Mouse (Mus musculus): ENCODE data around the gene Anks1b. TPM values are rescaled to one million over a fixed set of nuclear protein-coding genes. Genes with fewer than 3 reads are reported as not detected.

Gene Anks1b
- total RNA-seq, 2 experiments from 2014 or later, result 0.30 to 0.44 TPM

DNA sequence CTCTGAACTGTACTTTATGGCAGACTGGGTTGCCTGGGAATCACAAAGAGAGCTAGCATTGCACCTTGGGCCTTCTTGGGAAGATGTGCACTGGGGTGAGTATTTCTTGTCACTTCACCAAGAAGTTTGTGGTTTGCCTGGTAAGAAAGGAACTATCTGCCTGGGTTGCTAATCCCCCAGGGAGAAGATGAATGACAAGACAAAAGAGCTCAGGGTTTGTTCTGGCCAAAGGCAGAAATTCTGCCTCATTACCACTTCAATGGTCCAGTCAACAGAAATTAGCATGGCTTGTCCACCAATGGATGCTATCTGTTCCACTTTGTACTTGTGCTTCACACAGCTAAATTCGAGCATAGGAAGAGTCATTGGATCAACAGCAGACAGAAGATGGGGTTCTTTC is 658.5 kb downstream of the Anks1b start:
- intact Hi-C loops (cut with DNase I), result loop anchor here (10.0 kb wide), 1 partner anchor 133 kb away; no protein-coding TSS in a partner anchor
- DNase-seq, result no peak

DNA sequence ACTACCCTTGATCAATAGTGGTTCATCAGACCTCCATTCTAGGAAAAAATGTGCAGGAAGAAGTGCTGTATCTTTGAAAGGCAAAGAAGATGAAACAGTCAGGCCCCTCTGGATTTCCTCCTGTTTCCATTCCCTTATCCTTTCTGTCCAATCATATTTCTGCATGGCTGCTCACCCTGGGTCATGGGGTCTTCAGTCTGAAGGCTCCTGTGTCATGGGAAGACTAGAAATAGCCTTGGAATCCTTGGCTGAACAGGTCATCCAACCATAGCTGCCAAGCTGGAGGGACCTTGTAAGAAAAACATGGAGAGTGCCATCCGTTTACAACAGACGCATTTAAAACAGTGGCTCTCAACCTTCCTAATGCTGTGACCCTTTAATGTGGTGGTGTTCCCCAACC is 662.1 kb downstream of the Anks1b start:
- no peak for DNase-seq
- intact Hi-C loops (cut with DNase I), result loop anchor here (10.0 kb wide), 1 partner anchor 129 kb away; no protein-coding TSS in a partner anchor

DNA sequence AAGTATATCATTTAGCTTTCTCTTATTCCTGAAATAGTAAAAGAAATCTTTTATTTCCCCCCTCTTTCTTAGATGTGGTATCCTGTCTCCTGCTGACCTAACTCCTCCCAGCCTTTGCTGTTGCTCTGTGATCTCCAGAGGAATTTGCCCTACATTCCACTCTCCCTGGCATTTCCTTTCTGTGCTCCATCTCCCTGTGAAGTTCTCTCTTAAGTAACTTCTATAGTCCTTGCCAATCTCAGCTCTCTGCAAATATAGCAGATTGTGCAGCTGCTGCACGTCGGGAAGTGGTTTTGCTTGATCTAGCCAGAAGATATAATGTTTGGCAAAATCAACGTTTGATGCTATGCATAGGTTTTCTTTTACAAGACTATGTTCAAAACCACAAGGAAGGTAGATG is 673.3 kb downstream of the Anks1b start:
- intact Hi-C loops (cut with DNase I), result no loop called here
- no peak for DNase-seq

DNA sequence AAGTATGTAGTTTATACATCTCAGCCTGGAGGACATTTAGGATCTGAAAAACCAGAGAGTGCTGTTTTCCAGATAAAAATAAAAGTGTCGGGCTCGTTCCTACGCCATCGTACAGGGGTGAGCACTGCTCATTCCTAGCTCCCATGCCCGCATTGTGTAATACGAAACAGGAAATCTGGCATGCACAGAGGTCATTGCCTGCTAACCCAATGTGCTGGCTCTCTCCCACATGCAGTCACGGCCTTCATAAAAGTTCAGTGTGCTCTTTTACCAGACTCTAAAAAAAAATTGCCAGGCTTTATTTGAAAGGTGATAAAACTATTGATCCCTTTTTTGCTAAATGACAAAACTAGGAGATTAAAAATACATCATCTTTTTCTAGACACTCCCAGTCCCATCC is 689.6 kb downstream of the Anks1b start:
- DNase-seq, result no peak
- intact Hi-C loops (cut with DNase I), result no loop called here

DNA sequence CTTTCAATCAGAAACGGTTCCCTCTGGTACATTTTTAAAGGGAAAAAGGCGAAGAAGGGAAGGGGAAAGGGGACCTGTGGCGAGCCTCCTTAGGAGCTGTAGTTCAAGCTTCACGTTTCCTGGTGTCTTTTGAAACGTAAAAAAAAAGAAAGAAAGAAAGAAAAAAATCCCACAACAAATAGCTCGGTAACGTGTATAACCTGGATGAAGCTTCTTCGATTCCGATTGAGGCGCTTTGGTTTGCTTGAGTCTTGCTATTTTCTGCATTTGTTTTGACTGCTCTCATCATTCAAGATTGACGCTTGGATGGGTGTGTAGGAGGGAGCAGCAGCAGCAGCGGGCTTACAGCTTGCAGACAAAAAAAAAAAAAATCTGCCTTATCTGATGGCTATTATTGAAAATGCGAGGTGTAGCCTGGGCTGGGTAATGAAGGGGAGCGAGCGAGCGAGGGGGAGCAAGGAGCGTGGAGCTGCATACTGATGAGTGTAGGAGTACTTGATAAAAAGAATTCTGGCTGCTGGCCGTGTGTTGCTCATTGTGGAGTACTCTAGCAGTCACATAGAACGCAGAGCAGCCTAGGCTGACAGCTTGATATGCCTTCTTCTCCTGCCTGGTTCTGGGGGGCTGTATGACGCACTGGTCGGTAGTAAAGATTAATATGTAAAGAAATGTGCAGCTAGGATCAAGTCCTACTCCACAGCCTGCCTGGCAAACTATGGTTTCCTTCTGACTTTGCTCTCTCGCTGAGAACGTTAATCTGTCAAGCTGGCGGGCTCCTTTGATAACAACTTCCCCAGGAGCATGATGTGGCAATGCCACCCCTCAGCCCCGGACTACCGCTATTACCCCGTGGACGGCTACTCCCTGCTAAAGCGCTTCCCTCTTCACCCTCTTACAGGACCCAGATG is 703.1 kb downstream of the Anks1b start:
- DNase-seq, result no peak
- intact Hi-C loops (cut with DNase I), result no loop called here

DNA sequence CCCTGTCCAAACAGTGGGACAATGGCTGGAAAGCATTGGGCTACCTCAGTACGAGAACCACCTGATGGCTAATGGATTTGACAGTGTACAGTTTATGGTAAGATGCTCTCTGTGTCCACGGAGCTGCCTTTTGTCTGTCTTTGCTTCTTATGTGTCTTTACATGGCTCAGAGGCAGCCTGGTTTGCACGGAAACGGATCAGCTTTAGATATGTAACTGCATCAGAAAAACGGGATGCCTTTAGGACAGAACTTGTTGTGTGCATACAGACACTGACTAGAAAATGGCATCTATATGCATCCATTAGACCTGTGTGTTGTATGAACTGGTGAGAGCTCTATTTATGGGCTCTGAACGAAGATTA is 703.8 kb downstream of the Anks1b start:
- intact Hi-C loops (cut with DNase I), result no loop called here
- DNase-seq, result no peak

DNA sequence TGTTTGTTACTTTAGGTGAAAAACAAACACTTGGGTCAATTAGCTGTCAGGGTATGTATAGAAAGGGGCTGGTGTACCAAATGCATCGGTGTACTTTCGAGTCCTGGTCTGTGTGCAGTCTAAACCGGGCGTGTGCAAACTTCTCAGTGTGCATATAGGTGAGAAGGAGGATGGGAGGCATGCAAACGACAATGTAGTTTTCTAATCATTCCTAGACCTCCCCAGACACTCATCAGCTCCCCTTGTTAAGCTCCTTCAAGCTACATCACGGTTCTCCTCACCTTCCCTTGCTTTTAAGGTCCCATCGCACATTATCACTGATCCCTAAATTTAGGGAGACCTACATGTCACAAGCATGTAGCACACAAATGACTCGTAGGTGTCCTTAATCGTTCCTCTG is 704.5 kb downstream of the Anks1b start:
- intact Hi-C loops (cut with DNase I), result no loop called here
- DNase-seq, result no peak

DNA sequence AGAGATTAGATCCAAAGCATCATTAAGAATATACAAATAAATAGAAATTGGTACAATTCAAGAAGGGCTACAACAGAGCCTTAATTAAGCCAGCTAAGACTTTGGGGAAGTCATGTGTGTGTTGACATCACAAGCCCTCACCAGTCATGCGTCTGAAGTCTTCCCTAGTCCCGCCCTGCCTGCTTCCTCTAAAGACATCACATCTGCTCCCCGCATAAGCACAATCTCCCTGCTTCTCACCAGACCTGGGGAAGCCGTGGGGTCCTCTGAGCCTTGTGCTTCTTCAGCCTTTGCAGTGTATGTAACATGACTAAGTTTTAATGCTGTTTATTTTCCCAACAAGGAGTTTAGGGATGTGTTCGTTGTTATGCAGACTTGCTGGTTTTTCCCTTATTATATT is 706.7 kb downstream of the Anks1b start:
- intact Hi-C loops (cut with DNase I), result no loop called here
- DNase-seq, result no peak

DNA sequence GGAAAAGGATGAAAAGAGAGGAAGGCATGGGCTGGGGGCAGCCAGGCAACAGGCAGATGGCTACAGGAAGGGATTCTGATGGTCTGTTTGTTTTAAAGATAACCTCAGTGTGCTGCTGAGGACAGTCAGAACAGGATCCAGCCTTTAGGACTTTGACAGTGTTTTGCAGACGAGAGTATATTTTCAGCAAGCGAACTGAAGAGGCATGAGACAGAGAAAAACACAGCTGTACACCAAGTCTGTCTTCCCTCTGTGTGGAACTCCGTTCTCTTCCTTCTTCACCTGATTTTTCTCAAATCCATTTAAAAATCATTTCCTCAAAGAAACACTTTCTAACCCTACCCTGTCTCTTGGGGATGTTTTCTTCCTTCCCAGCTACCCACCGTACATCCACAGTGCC is 710.7 kb downstream of the Anks1b start:
- DNase-seq, result no peak
- intact Hi-C loops (cut with DNase I), result no loop called here

DNA sequence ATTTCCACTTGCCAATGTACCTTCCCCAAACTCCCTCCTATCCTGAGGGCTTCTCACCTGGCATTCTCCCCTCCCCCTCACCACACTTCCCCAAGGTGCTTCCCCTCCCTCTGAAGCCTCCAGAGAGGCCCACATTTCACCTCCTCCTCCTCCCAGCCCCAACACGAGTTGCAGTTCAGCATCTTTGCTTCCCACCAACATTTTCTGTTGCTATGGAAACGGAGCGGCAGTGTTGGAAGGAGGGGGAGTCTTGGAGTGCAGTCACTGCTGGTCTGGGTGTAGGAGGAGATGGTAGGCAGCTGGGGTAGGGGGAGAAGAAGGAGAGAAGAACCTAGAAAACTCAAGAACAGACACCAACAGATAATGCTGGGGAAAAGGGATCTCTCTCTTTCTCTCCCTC is 722.8 kb downstream of the Anks1b start:
- intact Hi-C loops (cut with DNase I), result no loop called here

DNA sequence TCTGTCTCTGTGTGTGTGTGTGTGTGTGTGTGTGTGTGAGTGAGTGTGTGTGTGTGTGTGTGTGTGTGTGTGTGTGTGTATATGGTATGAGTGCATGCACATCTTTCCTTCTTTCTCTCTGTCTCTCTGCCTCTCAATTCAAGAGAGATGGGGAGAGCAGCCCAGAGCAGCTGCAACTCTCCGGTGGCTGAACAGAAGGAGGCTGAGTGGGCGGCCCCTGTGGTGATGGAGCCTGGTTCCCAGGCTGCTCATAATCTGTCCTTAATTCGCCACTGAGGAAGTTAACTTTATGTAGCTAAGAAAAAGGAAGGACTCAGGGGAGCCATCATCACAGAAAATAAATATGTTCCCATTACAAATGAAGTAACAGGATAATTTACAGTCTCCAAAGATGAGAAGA is 723.3 kb downstream of the Anks1b start:
- intact Hi-C loops (cut with DNase I), result no loop called here
- DNase-seq, result no peak

More for the DNA sequence above, 722.8 kb downstream of the Anks1b start:
- DNase-seq, result no peak

DNA sequence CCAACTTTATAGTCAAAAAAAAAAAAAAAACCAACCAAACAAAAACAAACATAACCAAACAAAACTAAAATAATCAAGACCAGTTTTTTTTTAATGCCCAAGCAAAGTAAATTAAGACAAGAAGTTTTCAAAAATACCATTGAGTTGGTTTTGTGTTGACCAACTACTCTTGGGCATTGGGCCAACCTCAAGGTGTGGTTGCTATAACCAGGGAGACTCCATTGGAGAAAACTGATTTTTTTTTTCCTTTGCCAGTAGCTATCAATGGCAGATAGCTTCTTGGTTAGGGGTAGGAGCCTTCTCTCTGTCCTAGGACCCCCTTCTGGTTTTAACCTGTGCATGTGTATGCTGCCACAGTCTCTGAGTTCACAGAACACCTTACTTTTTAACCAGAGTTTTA is 725.8 kb downstream of the Anks1b start:
- intact Hi-C loops (cut with DNase I), result no loop called here
- no peak for DNase-seq

DNA sequence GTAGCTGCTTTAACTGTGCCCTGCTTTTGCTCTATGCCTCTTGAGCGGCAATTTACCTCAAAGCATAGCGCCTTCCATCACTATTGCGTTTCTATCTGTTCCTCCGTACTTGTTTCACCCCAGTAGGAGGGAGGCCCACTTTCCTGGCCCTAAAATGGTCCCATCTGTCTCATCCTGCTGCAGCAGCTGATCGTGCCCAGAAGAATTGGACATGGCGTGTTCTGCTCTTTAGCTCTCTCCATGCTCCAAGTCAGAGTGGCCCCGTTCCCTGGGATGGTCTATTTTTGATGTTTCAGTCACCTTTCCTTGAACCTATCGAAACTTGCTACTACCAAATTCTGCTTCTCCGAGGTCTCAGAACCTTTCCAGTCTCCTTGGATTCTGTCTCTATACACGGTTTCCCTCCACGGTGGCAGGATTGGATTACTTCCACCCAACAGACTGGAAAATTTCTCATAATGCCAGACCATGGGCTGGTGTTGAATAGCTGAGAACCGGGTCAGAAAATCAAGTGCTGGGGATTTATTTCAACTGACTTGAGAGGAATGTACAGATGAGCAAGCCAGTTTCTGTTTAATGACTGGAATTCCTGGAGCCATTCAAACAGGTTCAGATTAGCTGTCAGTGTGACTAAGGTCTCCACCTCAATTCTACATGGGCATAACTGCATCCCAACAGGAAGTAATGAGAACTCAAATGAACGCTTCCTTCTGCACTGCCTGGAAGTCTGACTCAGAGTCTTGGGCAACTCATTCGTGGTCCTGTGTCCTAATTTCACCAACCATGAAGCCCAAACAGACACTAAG is 726.6 kb downstream of the Anks1b start:
- no peak for DNase-seq
- intact Hi-C loops (cut with DNase I), result no loop called here

DNA sequence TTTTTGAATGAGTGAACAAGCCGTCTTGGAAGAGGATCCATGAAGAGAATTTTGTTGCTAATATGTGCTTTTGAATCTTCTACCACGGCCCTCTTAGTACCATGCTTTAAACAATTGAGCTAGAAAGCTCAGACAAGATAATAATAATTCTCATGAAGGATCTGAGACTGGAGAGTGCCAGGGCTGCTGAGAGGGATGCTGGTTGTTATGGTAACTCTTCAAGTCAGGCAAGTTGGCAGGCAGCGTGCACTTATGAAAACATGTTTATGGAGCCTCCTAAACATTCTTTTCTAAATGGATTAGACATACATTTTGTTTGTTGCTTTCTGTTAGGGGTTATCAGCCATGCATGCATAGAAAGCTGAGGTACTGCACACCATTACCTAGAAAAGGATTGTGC is 734.3 kb downstream of the Anks1b start:
- intact Hi-C loops (cut with DNase I), result no loop called here
- DNase-seq, result no peak

DNA sequence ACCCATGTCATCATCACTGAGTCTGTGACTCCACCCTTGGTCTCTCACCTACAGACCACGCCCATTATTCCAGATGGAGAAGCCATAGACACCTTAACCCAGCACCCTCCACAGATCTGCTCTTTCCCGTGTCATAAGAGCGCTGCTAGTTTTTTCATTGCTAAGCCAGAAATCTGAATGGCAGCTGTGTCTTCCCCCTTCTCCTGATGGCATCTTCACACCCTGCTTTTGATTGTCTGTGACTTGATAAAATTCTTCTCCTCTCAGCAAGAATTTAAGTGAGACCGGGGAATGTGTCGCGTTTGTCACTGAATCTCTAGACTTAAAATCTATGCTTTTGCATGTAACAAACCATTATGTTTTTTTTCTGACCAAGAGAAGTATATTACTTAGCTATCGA is 736.1 kb downstream of the Anks1b start:
- intact Hi-C loops (cut with DNase I), result no loop called here
- no peak for DNase-seq

DNA sequence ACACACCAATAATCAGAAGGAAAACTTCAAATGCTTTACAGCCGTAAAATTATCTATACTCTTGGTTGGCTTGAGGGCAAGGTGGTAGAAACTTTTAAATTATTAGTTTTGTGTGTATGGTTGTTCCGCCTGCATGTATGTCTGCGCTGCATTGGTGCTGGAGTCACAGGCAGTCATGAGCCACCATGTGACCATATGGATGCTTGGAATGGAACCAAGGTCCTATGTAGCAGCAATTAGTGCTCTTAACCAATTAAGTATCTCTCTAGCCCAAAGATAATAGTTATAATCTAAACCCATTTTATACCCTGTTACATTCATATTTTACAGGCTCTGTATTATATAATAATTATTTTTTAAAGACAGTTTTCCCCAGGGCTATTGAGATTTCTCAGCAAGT is 739.7 kb downstream of the Anks1b start:
- intact Hi-C loops (cut with DNase I), result no loop called here
- DNase-seq, result no peak

DNA sequence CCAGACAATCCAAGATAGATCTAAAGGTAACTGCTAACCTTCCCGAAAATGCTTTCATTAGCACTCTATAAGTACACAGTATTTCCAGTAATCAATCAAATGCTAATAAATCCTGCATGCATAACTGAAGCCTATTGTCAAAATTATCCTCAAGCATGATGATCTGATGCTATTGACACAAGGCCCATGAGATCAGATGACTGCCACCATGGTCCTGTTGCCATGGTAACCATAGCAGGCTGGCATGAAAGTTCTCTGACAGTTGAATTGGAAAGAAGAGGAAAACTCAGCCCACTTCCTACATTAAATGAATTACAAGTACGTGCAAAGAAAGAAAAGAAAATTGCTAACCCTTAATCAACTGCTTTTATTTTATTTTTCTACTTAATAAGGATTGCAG is 741.9 kb downstream of the Anks1b start:
- DNase-seq, result no peak
- intact Hi-C loops (cut with DNase I), result no loop called here

DNA sequence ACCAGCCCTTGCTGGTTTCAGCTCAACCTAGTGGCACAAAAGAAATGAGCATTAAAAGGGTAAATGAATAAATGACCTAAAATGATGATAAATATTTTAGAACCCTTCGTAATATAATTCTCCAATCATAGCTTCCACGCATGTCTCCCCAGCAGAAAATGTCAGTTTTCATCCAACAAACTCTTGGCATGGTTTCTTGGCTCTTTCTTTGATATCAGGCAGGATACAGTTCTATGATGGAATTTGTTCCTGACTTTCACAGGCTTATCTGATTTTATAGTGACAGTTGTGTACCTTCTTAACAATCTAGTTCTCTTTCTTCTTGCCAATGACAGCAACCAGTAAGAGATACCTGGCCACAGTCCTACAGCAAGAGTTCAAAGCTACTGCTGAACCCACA is 743.3 kb downstream of the Anks1b start:
- DNase-seq, result no peak

DNA sequence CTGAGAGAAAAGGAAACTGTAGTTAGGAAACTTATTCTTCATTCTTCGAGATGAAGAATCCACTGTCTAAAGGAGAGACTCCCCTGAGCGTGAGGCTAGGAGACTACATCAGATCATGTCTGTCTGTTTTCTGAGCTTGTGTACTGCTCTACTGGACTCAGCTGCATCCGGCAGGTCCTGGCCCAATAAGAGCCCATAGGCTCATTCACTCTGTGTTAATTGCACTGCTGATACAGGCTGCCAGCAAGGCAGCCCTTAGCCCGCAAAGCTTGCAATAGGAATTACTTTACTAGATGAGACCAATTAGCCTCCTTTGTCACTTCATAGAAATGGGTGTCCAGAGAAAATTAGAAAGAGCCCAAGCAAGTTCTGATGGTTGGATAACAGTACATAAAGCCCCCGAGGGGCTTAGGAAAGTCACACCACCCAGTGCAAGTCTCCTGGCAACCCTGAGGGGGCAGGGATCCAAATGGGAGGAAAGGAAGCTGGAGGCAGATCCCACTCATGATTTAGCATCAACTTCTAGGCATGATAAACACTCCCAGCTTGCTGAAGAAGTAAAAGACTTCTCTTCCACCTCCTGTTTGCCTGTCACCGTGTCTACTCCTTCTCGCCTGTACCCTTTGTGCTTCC is 744.5 kb downstream of the Anks1b start:
- no peak for DNase-seq
- intact Hi-C loops (cut with DNase I), result no loop called here

More for the DNA sequence above, 743.3 kb downstream of the Anks1b start:
- intact Hi-C loops (cut with DNase I), result no loop called here

DNA sequence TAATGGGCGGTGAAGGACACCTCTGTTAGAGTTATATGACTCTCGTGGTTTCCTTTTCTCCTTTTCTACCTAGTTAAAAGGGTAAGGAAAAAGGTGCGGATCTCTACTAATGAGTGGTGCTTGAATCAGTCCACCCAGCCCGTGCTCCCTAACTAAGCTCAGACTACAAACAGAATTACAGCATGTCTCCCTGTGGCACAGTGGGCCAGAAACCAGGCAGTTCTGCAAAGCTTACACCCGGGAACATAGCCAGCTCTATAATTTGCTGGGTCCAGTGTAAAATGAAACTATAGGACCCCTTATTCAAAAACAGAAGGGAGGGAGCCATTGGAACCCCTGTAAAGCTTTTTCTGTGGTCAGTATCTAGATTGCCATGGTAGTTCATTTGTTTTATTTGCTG is 754.2 kb downstream of the Anks1b start:
- DNase-seq, result no peak

DNA sequence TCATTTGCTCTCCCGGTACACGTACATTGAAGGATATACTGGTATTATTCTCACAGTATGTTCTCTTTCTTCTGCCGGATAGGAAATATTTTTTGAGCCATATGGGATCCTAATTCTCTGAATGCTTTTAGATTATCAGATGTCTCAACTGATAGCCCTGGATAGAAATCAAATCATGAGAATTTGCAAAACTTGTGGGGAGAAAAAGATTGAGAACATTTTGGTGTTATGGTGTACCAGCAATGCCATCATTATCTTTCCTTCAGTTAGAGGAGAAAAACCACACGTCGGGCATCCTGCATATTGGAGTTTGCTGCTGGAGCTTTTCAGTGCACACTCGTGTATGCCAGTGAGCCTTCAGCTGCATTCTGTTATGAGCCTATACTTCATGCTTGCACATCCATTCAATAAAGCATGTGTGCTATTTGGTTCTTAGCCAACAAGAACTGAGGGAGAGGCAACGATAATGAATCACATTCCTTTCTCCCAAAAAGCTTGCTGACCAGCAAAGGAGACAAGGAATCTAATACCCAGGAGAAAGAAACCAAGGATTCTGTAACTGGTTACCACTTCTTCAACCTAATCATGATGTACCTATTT is 756.9 kb downstream of the Anks1b start:
- intact Hi-C loops (cut with DNase I), result no loop called here
- no peak for DNase-seq

More for the DNA sequence above, 754.2 kb downstream of the Anks1b start:
- intact Hi-C loops (cut with DNase I), result no loop called here

Measured in heart, postnatal 36 days (tissue).